In genomic region chr2:143838698-143839097, GRCm38 (mm10) we compare ENCODE assay signal across 8 mouse cellular contexts. TPM values are rescaled to one million over a fixed set of nuclear protein-coding genes. Genes with fewer than 3 reads are reported as not detected.
DNase-seq lines count a peak whose midpoint lies in the region; ATAC-seq lines count a peak whose summit lies in the region.

No protein-coding gene starts in this region.

- no peak overlapping the region for H3K9ac ChIP-seq in kidney, embryonic 15.5 days
- H3K9ac ChIP-seq in intestine, embryonic 16.5 days (ENCODE audit: low read depth, low read length), result no peak overlapping the region
- no peak overlapping the region for H3K9ac ChIP-seq in midbrain, embryonic 13.5 days (replicated peaks)

- H3K27me3 ChIP-seq in kidney, embryonic 15.5 days, result no peaks in the 10 kb centered on the region
- H3K27me3 ChIP-seq in intestine, embryonic 16.5 days (replicated peaks; ENCODE audit: control insufficient read depth, insufficient read depth, low read length), result no peaks in the 10 kb centered on the region
- H3K27me3 ChIP-seq in midbrain, embryonic 13.5 days, result no peaks in the 10 kb centered on the region

- H3K4me2 ChIP-seq in kidney, embryonic 15.5 days, result no peak overlapping the region
- H3K4me2 ChIP-seq in intestine, embryonic 16.5 days (ENCODE audit: low read depth, low read length), result no peak overlapping the region
- H3K4me2 ChIP-seq in midbrain, embryonic 13.5 days (replicated peaks), result no peak overlapping the region

- 58% methylated on average over 5 of the region's 5 CpGs for WGBS in kidney, embryonic 15.5 days
- WGBS in intestine, embryonic 16.5 days, result 37% methylated on average over 5 of the region's 5 CpGs
- 76% methylated on average over 5 of the region's 5 CpGs for WGBS in midbrain, embryonic 13.5 days

- intact Hi-C loops in gastrocnemius, postnatal 14 days (cut with DNase I; ENCODE audit: low total_unique reads), result loop anchor here (5.0 to 10.0 kb wide), 2 partner anchors 449 to 616 kb away; no protein-coding TSS in a partner anchor

- no peak overlapping the region for H3K4me3 ChIP-seq in kidney, embryonic 15.5 days (replicated peaks)
- H3K4me3 ChIP-seq in intestine, embryonic 16.5 days (ENCODE audit: low read length), result no peak overlapping the region
- H3K4me3 ChIP-seq in midbrain, embryonic 13.5 days (replicated peaks), result no peak overlapping the region

- peaks cover 12% of the 10 kb centered on the region for H3K4me1 ChIP-seq in kidney, embryonic 15.5 days
- H3K4me1 ChIP-seq in intestine, embryonic 16.5 days (ENCODE audit: control insufficient read depth, insufficient read depth, low read length), result 0 out of 2 replicates have a peak, but pooled peaks cover 4% of the 10 kb centered on the region
- H3K4me1 ChIP-seq in midbrain, embryonic 13.5 days (replicated peaks), result peaks cover 3% of the 10 kb centered on the region; the same call in 1 of the 2 replicates

- DNase-seq in kidney, postnatal 14 days, result peak; percentile 27
- peak; percentile 21 for DNase-seq in MN1 (ENCODE audit: low spot score)
- no peak for DNase-seq in embryo, embryonic 11 days
- no peak for DNase-seq in gastrocnemius, postnatal 14 days

- ATAC-seq in kidney, embryonic 15.5 days (replicated peaks; ENCODE audit: low FRiP score), result no peak
- peak; percentile 98 for ATAC-seq in intestine, embryonic 16.5 days
- ATAC-seq in monocyte, adult 5-6 weeks (replicated peaks; ENCODE audit: insufficient number of reproducible peaks, low FRiP score, low TSS enrichment, poor library complexity, severe bottlenecking), result peak; percentile 77
- ATAC-seq in midbrain, embryonic 13.5 days, result no peak

- H3K36me3 ChIP-seq in kidney, embryonic 15.5 days, result no peaks in the 10 kb centered on the region
- H3K36me3 ChIP-seq in intestine, embryonic 16.5 days (ENCODE audit: control insufficient read depth, insufficient read depth, low read length), result no peaks in the 10 kb centered on the region
- no peaks in the 10 kb centered on the region for H3K36me3 ChIP-seq in midbrain, embryonic 13.5 days

- no peak overlapping the region for H3K27ac ChIP-seq in kidney, embryonic 15.5 days
- no peak overlapping the region for H3K27ac ChIP-seq in intestine, embryonic 16.5 days (ENCODE audit: low read length)
- H3K27ac ChIP-seq in midbrain, embryonic 13.5 days, result no peak overlapping the region

- H3K9me3 ChIP-seq in kidney, embryonic 15.5 days (replicated peaks), result no peaks in the 10 kb centered on the region
- no peaks in the 10 kb centered on the region for H3K9me3 ChIP-seq in intestine, embryonic 16.5 days (ENCODE audit: control insufficient read depth, low read length)
- no peaks in the 10 kb centered on the region for H3K9me3 ChIP-seq in midbrain, embryonic 13.5 days

RNA-seq across cellular contexts. Expression of gene Bfsp1, which starts 24.3 kb away (rescaled TPM):
- 1.3 and 1.5 TPM in 2 replicates for polyA plus RNA-seq in kidney, embryonic 15.5 days (2015; fragmentation: Nextera tagmentation; extraction: Ambion mirVana)
- 5.2 and 5.4 TPM in 2 replicates for polyA plus RNA-seq in intestine, embryonic 16.5 days (2015; fragmentation: Nextera tagmentation; extraction: Ambion mirVana)
- total RNA-seq in monocyte, adult 5-6 weeks (2017), result 0.19 to 1.3 TPM (median 1.1 TPM) in 3 replicates
- total RNA-seq in gastrocnemius, postnatal 14 days (2021), result under 1 TPM; 0.53 to 0.66 TPM
- 1.1 TPM in 2 replicates for polyA plus RNA-seq in midbrain, embryonic 13.5 days (2015; fragmentation: Nextera tagmentation; extraction: Ambion mirVana)

Comparison
In these comparisons a context has a peak if more than half of its experiments do, and no peak if none do; other contexts are left out.
1. DNase-seq: peak in kidney, postnatal 14 days (single experiment) and MN1 (single experiment); none in embryo, embryonic 11 days (single experiment) and gastrocnemius, postnatal 14 days (single experiment).
2. ATAC-seq: peak in intestine, embryonic 16.5 days (single experiment) and monocyte, adult 5-6 weeks (single experiment); none in kidney, embryonic 15.5 days (single experiment) and midbrain, embryonic 13.5 days (single experiment).